Mouse (Mus musculus) kidney, adult 18-20 months (tissue): ENCODE data around the gene Pcsk5.
"Not testable (repeated sequence)": the region's sequence is repeated elsewhere in the genome, so short reads cannot be mapped to it uniquely, and the experiment has no call there.

ENCODE experiments used
- DNase-seq: peaks from one replicate; pipeline ENCODE4 v3.0.0; 2021

Pcsk5 gene

GRCm38 (mm10) chr19:17567264-17567663 lies 270.2 kb downstream of the Pcsk5 start:
- no peak for DNase-seq

- DNase-seq, result no peak
These were observed 271.3 kb downstream of the Pcsk5 start for GRCm38 (mm10) chr19:17566097-17566496.

DNA sequence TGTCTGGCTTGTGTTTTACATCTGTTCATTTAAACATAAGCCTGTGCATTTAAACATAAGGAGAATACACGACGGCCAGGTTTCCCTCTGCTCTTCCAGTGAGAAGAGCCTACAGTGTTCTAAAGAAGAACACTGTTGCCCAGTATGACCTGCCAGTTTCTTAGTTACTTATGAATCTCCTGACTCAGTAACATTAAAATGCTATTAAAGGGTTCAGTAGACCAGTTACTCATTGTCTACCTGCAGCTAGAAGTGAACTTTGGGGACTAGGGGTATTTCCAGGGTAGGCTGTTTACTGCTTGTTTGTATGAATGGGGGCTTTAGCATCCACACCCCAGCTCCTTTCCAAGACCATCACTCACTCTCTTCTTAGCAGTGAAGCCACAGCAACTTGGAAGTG lies 278.7 kb downstream of the Pcsk5 start:
- DNase-seq, result peak; percentile 19

DNA sequence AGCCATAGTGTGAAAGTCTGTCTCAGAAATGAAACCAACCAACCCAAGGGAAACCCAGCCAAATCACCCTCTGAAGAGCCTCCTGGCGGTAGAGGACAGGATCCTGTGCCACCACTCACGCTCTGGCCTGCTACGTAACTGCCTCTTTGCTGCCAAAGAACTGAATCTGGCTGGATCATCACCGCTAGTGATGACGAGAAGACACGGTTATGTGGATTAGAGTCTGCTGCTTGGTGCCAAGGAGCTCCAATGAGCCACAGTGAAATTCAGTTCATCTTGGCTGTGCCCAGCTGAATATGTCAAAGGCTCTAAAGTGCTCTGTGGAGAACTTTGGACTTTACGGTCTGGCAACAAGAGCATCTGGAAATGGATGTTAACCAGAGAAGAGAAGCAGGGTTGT lies 282.3 kb downstream of the Pcsk5 start:
- DNase-seq, result peak; percentile 53

DNA sequence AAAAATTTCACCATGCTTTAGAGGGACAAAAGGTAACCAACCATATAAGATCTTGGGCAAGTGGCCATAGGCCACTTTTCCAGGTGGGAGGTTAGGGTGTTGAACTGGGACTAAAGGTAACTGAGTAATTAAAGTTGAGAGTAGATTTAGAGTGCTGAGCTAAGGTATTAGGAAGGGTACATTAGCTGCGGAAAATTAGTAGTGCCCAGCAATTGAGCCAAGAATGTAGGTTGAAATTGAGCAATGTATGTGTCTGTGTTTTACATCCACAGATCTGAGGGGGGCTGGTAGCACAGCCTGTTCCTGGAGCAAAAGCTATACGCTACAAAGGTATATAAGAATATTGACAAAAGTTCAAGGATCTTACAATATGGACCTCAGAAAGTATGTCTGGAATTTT lies 282.9 kb downstream of the Pcsk5 start:
- no peak for DNase-seq

DNA sequence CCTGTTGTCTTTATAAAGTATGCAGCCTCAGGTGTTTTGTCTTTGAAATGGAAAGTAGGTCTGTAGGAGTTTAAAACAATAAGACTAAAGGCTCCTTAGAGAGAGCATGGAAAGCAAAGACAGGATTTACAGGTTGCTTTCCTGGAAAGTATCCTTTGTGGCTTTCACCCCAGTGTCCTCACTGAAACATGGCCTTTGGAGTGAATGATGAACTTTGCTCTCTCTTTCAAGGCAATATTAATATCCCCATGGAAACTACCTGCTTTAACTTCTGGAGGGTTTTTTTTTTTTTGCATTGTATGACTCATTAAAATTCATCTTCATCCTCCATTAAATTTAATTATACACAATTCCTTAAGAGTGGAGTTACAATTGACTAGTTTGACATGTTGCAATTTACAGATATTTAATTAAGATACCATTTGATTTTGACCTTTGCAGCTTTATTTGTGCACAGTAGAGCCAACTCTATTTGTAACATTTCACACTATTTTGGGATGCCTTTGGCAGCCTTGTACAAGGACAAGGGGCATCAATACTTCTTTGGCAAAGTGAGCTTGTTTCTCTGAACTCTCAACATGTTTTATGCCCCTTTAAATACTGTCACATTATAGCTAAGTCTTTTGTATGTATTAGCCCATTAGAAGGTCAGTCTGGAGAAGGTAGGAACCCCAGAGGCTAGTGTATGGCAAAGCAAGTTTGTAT lies 283.9 kb downstream of the Pcsk5 start:
- no peak for DNase-seq

GRCm38 (mm10) chr19:17528746-17529532 lies 308.5 kb downstream of the Pcsk5 start:
- DNase-seq, result no peak

GRCm38 (mm10) chr19:17525558-17525957 lies 311.9 kb downstream of the Pcsk5 start:
- DNase-seq, result no peak

- no peak for DNase-seq
These were observed 323.0 kb downstream of the Pcsk5 start for GRCm38 (mm10) chr19:17514456-17514855.

GRCm38 (mm10) chr19:17511283-17511682 lies 326.1 kb downstream of the Pcsk5 start:
- DNase-seq, result no peak

GRCm38 (mm10) chr19:17504212-17504611 lies 333.2 kb downstream of the Pcsk5 start:
- DNase-seq, result no peak

- no peak for DNase-seq
These were observed 338.7 kb downstream of the Pcsk5 start for GRCm38 (mm10) chr19:17498586-17499235.

GRCm38 (mm10) chr19:17496131-17496530 lies 341.3 kb downstream of the Pcsk5 start:
- no peak for DNase-seq

DNA sequence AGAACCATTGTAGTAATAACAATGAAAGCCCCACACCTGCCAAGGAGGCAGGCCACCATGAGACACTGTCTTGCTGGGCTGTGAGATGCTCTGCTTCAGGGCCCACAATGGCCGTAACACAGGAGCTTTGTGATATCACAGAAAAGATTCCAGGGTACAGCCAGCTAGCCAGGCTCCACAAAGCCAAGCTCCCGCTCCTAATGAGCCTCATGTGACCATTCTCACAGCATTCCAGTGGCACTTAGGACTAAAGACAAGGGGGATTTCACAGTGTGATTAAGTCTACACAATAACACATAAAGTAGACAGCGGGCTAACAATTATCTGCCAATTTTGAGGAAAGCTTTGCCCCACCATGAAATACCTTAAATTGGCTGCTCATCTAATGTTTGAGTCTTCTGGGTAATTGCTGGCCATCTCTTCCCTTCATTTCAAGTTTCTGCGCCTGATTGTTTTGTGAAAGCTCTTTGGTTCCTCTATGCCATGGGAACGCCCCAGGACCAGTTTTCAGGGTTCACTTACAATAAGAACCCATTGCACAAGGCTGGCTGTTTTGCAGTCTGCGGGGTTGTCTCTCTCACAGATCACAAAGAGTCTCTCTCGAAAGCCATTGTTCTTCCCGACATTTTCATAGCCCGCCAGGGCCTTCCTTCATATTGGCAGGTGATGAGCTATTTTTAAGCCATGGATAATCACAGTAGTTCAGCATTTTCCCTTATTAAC lies 345.4 kb downstream of the Pcsk5 start:
- no peak for DNase-seq

GRCm38 (mm10) chr19:17491322-17491721 lies 346.1 kb downstream of the Pcsk5 start:
- no peak for DNase-seq

- DNase-seq, result no peak
These were observed 347.6 kb downstream of the Pcsk5 start for GRCm38 (mm10) chr19:17489866-17490141.

DNA sequence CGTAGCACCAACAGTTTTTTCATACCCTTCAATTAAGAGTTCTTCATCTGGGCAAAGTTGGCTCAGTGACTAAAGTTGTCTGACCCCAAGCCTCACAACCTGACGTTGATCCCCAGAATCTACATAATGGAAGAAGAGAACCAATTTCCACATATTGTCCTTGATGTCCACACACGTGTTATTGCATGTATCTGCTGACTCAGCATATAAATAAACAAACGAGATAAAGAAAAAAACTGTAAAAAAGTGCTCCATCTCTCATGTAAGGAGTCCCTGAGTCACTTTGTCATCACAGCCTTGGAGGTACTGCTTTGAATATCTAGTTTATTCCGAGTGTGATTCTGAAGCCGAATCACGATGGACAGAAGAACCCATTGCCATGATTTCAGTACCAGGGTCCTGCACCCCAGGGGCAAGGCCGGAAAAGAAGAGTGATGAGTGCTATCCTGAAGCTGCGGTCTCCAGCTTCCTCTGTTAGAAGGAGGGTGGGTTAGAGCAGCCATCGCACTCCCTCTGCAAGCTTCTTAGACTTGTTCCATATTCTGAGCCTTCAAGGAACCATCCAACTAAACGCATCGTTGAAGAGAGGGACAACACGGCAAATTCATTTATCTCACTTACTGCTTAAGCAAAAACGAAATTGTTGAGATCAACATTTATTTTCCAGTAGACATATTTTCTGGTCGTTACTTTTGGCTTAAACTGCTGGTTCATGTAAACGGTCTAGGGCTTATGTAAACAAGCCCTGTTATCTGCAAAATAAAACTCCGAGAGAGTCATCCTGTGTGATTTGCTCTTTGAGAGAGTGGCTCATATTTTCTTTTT lies 348.2 kb downstream of the Pcsk5 start:
- no peak for DNase-seq

DNA sequence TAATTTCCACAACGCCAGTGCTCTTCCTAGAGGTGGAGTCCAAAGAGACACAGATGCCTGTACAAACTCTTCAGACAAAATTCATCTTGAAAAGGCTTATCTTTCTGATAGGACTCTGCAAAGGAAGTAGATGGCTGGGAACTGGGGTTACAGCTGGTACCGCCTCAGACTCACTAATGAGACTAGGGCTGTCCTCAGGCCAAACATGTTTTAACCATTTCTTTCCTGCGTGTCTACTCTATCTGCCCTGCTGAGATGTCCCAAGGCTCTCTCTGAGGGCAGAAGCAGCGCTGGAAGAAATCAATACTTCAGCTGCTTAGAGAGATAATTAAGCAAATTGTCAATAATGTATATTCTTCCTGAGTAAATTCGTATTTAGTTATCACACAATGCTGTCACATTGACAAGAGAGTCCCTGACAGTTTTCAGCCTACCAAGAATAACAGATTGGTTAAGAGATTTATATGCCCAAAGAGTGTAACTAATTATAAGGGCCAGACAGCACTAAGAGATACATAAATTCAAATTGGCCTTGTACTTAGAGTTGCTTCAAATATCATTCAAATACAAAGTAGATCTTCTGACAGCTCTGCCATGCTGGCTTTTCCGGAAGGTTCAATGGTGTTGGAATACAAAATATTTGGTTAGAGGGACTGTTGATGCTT lies 355.2 kb downstream of the Pcsk5 start:
- DNase-seq, result no peak

DNA sequence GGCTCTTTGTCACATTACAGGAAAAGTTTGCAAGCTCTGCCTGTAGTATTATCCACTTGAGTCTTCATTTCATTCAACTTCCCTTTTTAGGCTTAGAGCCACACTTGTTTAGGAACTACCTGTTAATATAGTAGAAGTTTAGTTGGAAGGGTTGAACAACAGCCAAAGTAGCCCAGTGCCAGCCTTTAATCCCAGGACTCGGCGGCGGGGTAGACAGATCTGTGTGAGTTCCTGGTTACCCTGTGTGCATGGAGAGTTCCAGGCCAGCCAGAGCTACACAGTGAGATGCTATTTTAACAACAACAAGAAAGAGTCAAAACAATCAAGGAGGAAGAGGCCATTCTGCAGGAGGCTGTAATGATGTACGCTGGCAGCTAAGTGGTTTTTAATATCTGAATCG lies 358.0 kb downstream of the Pcsk5 start:
- peak; percentile 55 for DNase-seq

- no peak for DNase-seq
These were observed 361.4 kb downstream of the Pcsk5 start for GRCm38 (mm10) chr19:17476021-17476420.

GRCm38 (mm10) chr19:17473138-17473537 lies 364.3 kb downstream of the Pcsk5 start:
- not testable (repeated sequence) for DNase-seq

DNA sequence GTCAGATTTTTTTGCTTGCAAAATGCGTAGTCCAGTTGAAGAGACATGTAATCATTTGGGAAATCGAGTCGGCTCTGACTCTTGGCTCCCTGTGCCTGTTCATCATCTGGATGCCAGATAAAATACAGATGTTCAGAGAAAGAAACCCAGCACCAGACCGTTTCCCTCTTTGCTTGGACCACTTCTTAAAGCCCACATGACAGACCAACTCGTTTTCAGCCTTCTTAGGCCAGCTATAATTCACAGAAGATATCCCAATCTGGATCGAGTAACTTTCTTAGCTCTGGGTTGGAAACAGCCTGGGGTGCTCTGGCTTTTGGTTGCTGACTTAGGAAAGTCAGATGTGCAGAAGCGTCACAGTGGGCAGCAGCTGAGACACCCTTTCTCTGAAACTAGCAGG lies 365.6 kb downstream of the Pcsk5 start:
- no peak for DNase-seq
